Mouse (Mus musculus) lung, postnatal 36 days (tissue): Measurements from ENCODE around the gene Pcbp3.
"Not testable (repeated sequence)": the region's sequence is repeated elsewhere in the genome, so short reads cannot be mapped to it uniquely, and the experiment has no call there.

Experiments
- DNase-seq: peaks from one replicate; pipeline ENCODE4 v3.0.0; 2022; ENCODE audit warnings: mixed read lengths

The Pcbp3 gene

GRCm38 (mm10) chr10:76961790-76962489 lies at the start of gene Pcbp3:
TSS of gene Pcbp3 (minus strand) at chr10:76961887.
- peak; percentile 97 for DNase-seq

GRCm38 (mm10) chr10:77008698-77009097 lies 47.0 kb upstream of the Pcbp3 start:
- no peak for DNase-seq

GRCm38 (mm10) chr10:77008109-77008561 lies 46.4 kb upstream of the Pcbp3 start:
- DNase-seq: no peak

GRCm38 (mm10) chr10:77007433-77008108 lies 45.9 kb upstream of the Pcbp3 start:
- DNase-seq: no peak

- DNase-seq: no peak
Observed at GRCm38 (mm10) chr10:77004936-77005335, 43.2 kb upstream of the Pcbp3 start.

GRCm38 (mm10) chr10:76997759-76998513 lies 36.2 kb upstream of the Pcbp3 start:
- peak; percentile 75 for DNase-seq

GRCm38 (mm10) chr10:76992456-76992855 lies 30.8 kb upstream of the Pcbp3 start:
- DNase-seq: no peak

- DNase-seq: no peak
Observed at GRCm38 (mm10) chr10:76988586-76988985, 26.9 kb upstream of the Pcbp3 start.

- DNase-seq: no peak
Observed at GRCm38 (mm10) chr10:76978042-76978441, 16.4 kb upstream of the Pcbp3 start.

- DNase-seq: no peak
Observed at GRCm38 (mm10) chr10:76976699-76977098, 15.0 kb upstream of the Pcbp3 start.

GRCm38 (mm10) chr10:76973797-76974436 lies 12.2 kb upstream of the Pcbp3 start:
- no peak for DNase-seq

GRCm38 (mm10) chr10:76972318-76972717 lies 10.6 kb upstream of the Pcbp3 start:
- DNase-seq: not testable (repeated sequence)

- DNase-seq: peak; percentile 15
Observed at GRCm38 (mm10) chr10:76970974-76971373, 9.3 kb upstream of the Pcbp3 start.

GRCm38 (mm10) chr10:76964436-76964835 lies 2.7 kb upstream of the Pcbp3 start:
- DNase-seq: peak; percentile 32

GRCm38 (mm10) chr10:76963997-76964396 lies 2.3 kb upstream of the Pcbp3 start:
- peak; percentile 57 for DNase-seq

GRCm38 (mm10) chr10:76961156-76961555 lies 531 bp downstream of the Pcbp3 start:
- no peak for DNase-seq

GRCm38 (mm10) chr10:76958201-76958600 lies 3.5 kb downstream of the Pcbp3 start:
- DNase-seq: peak; percentile 14

- DNase-seq: no peak
Observed at GRCm38 (mm10) chr10:76956200-76956599, 5.5 kb downstream of the Pcbp3 start.

- no peak for DNase-seq
Observed at GRCm38 (mm10) chr10:76941038-76941437, 20.6 kb downstream of the Pcbp3 start.

- DNase-seq: no peak
Observed at GRCm38 (mm10) chr10:76936827-76937226, 24.9 kb downstream of the Pcbp3 start.

GRCm38 (mm10) chr10:76934805-76935204 lies 26.9 kb downstream of the Pcbp3 start:
- no peak for DNase-seq

GRCm38 (mm10) chr10:76931794-76932193 lies 29.9 kb downstream of the Pcbp3 start:
- no peak for DNase-seq

GRCm38 (mm10) chr10:76931122-76931521 lies 30.6 kb downstream of the Pcbp3 start:
- peak; percentile 79 for DNase-seq
